Mouse (Mus musculus): ENCODE results near the gene Kank1.

Kank1 gene

GRCm38 (mm10) chr19:25315993-25316392, 79.2 kb downstream of the Kank1 start:
- no peak for DNase-seq

DNA sequence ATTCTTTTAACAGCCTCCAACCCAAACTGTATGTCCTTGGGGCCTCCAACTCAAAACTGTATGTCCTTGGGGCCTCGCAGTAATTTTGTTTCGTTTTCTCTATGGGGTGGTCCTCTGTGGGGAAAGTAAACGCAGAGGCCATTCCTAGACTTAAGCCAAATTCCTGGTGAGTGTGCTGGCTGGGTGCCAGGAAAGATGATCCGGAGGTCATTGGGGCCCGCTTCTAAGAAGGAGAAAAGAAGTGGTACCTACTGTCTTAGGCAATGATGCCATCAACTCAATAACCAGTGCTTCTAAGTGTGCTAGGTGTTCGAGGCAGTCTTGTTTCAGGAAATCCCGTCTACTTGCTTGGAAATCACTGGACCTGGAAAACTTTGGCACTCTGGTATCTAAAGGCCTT, 87.5 kb downstream of the Kank1 start:
- no peak for DNase-seq

- no peak for DNase-seq
Measured at GRCm38 (mm10) chr19:25325113-25326001, 88.6 kb downstream of the Kank1 start.

GRCm38 (mm10) chr19:25326002-25326300, 89.2 kb downstream of the Kank1 start:
- DNase-seq: no peak

GRCm38 (mm10) chr19:25327633-25328032, 90.9 kb downstream of the Kank1 start:
- DNase-seq: no peak

DNA sequence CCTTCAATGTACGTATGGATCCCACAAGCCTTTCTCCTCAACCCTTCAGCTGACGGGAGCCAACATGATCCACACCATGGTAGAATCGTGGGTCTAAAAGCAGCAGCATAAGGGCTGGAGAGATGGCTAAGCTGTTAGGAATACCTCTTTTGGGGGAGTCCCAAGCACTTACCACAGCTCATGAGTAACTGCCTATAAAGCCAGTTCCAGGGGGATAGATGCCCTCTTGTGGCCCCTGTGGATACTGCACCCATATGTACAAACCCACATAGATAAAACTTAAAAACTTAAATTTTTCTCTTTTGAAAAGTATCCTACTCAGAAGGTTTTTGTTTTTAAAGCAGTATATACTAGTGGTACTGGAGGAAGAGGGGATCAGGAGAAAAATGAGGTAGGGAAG, 97.6 kb downstream of the Kank1 start:
- DNase-seq: peak; percentile 69

- DNase-seq: no peak
Measured at GRCm38 (mm10) chr19:25336731-25337130, 100.0 kb downstream of the Kank1 start.

DNA sequence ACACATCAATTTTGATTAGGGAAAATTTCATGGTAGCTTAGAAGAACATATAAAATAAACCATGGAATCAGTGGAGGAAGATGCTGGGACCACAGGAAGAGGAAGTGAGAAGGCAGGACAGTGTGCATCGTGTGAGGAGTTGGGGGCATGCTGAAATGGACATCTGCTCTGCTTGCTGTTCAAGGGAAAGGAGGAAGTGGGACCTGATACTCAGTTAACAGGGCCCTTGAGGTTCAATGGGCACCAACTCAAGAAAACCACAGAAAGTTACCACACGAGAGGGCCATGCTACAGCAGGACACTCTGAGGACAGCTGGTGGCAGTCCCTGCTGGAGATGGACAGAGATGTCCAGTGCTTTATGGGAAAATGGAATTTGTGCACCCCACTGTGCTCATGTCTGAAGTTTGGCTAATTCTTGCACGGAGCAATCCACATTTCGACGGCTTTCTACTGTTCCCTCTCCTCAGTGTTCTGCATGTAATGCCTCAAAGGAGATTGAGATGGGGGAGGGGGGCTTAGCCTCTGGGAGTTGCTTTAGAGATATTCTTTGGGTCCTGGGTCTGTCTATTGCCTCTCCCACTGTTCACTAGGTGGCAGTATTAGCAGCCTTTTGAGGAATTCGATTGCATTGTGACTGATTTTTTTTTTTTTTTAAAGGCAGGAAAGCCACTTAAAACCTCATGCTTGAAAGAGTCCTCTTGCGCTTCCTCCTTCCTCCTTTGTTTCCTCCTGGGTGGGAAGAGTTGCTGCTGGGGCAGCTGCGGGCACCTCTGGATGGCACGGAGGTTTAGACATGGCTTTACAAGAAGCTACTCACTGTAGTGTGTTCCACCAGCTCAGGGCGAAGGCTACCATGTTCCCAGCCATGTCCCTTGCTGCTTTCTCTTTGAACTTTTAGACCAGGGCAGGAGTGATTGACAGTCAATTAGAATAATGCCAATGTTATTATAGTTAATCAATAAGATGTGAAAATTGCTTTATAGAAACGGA, 104.2 kb downstream of the Kank1 start:
- DNase-seq: peak; percentile 64

DNA sequence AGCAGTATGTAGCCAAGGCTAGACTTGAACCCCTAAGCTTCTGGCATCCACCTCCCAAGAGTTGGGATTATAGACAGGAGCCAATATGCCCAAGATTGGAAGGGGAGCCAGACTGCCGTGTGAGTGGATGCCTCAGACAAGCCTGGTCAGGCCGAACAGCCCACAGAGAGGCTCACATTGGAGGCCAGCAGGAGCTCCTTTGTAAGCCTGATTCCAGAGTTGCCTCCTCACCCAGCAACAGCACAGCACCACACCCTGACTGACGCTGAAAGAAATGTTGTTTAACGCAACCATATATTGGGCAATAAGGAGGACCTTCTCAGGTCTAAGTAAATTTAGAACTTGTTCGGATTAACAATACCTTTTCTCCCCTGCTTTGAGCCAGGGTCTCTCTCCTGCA, 105.3 kb downstream of the Kank1 start:
- no peak for DNase-seq

DNA sequence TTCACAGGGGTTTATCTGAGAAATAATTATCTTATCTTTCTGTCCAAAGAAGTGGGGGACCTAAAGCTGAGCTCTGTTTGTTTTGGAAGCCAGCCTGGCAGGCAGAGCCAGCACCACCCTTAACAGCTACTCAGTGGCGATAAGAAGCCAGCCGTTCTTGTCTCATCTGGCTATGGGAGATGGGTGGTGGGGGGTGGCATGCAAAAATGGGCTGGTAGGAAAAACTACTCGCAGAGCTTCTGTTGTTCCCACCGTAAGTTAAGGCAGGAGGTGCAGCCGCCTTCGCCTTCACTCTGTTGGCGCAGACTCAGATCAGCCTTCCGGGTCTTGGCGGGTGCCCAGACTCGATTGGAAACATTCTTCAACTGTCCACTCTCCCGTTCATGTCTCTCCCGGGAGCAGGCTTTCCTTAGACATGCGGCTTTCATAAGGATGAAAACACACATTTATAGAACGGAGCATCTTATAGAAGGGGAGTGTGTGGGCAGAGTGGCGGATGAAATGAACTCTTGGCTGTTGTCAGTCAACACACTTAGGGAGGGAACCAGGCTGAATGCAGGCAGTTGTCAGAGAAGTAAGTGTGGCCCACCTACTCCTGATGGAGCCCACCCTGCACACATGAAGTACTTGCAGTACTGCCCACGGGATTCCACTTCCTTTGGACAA, 107.0 kb downstream of the Kank1 start:
- no peak for DNase-seq

DNA sequence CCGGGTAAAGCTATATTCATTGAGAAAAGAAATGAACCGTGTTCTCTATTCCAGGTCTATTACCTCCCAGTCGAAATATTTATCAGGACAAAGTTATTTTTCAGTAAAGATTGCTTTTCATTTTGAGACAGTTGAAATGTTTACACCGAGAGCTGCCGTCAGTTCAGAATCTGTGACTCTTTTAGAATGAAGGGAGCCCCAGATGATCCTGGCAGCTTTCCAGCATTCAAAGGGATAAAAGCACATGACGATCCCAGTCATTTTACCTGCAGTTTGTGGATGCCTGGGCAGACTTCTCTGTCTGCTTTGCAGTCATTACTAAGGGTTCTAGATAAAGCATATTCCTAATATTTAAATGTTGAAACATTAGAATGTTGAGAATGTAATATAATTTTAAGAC, 107.6 kb downstream of the Kank1 start:
- no peak for DNase-seq

DNA sequence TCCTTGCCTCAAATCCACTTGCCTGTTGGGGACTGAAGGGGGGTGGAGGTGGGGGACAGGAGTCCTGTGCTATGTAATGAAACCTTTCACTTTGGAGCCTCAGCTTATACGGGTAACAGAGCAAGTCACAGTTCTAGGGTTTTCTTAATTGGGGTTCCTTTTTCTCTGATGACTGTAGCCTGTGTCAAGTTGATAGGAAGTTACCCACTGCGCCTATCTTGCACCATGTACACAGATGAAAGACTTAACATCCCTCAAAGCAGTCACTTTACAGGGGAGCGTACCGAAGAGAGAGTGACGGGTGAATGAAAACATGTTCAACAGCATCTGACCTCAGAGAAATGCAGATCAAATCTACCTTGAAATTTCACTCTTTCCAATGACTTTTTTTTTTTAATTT, 109.2 kb downstream of the Kank1 start:
- DNase-seq: no peak

DNA sequence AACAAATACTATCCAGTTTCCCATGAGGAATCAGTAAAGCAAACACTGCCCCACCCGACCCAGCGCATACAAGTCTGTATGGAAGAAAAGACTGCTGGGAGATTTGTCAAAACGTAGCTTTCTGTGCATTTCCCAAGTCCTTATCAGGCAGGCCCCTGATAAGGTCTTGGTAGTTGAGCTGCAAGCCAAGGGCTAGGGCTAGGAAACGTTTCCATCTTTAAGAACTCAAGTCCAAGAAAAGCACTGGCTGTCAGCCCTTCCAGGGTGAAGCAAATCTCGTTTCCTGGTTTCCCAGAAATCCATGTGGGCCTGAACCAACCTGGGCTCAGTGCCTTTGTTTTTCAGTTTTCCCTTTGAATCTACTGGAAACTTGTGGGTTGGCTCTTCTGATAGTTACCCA, 110.7 kb downstream of the Kank1 start:
- no peak for DNase-seq

DNA sequence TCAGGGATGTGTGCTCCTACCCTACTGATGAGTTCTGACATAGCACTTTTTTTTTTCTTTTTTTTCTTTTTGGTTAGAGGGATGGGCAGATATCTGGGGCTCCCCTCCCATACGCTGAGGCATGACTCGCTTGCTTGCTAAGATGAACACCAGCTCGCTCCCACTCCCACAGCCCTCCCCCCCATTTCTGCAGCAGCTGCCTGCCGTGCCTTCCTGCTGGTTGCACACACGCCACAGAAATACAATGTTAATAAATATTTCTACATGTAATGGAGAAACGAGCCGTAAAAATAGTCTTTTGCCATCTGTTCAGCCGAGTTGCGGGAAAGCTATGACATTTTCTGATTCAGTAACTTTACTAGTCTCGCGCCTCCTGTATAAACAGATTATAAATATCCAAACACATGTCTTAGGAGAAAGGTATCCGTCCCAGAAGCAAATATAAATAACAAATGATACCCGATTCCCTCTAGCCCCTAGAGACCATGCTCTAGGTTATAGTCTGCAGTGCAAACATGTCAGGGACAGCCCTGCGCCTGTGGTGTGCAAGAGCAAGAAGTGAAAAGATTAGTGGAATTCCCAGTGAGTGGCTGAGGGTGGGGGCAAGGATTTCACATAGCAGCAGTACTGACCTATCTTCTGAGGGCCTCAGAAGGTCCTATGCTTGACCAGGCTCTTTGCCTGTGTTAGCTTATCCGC, 114.6 kb downstream of the Kank1 start:
- DNase-seq: no peak

DNA sequence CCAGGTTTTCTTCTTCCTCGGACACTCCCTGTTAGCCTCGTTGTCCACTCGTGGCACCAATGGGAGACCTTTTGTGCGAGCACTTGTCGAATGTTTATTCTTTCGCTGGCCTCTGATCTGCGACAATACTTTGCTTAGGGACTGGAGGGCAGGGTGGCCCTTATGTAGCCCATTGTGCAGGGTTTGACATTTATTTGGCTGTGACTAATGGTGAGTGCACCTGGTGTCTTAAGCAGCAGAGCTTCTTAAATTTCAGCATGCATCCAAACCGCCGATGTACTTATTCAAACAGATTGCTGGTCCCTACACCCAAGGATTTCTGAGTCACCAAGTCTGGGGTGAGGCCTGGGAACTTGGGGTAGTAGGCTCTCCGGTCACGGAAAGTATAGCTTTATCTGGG, 120.3 kb downstream of the Kank1 start:
- no peak for DNase-seq

GRCm38 (mm10) chr19:25358486-25359120, 121.8 kb downstream of the Kank1 start:
- no peak for DNase-seq

GRCm38 (mm10) chr19:25360571-25361029, 123.8 kb downstream of the Kank1 start:
- DNase-seq: no peak

GRCm38 (mm10) chr19:25361956-25362355, 125.2 kb downstream of the Kank1 start:
- no peak for DNase-seq

- DNase-seq: no peak
Measured at GRCm38 (mm10) chr19:25365698-25366097, 128.9 kb downstream of the Kank1 start.

DNA sequence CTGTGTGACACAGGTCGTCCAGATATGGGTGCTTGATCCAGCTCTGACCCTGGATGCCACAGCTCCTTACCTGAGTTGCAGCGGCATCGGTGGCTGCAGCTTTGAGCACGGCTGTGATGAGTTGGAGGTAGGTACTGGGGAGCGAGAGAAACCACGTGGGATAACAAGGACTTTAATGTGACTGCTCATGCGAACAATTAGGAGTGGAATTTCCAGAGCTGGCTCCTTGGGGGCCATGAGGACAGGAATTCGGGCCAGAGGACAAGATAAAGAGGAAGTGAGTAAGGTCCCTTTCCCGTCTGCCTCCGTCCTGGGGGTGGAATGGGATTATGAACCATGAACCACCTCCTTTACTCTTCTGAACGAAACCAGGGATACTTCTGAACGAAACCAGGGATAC, 129.8 kb downstream of the Kank1 start:
- no peak for DNase-seq

- DNase-seq: no peak
Measured at GRCm38 (mm10) chr19:25370428-25370827, 133.7 kb downstream of the Kank1 start.

DNA sequence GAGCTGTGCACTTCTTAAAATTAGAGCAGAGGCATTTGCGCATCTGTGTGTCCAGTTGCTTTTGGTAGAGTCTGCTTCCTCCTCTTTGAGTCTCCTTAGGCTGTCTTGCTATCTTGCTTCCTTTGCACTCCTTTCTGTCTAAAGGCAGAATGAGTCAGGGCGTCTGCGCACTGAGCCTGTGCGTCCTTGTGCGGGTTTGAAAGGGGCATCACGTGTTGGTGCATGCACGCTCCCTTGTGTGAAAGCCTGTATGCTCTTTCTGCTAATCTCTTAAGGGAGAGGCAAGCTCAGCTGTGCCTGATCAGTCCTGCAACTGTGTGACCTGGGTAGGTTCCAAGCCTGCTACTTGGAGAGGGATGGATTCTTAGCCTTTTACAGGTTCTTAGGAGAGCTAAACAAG, 136.0 kb downstream of the Kank1 start:
- DNase-seq: no peak

Measured in kidney, adult 9 months (tissue).